Mouse (Mus musculus) testis, adult 2 months (tissue): Measurements from ENCODE around the gene Fpr-rs4.

Source experiments
- CTCF ChIP-seq: fragments of 200-500 bp; IDR thresholded peaks from 2 replicates; pipeline ENCODE4 v1.5.1; 2012; ENCODE audit warnings: low read depth, mild to moderate bottlenecking, inconsistent platforms, low read length, moderate library complexity; ENCODE audit not compliant: control insufficient read depth, insufficient read depth, insufficient replicate concordance
- POLR2A ChIP-seq: fragments of 200-500 bp; IDR thresholded peaks from 2 replicates; pipeline ENCODE4 v1.6.1; 2012; ENCODE audit warnings: low read depth, mild to moderate bottlenecking, inconsistent platforms, low read length, moderate library complexity; ENCODE audit not compliant: control insufficient read depth

- no peak for TF ChIP-seq CTCF
- TF ChIP-seq POLR2A, result no peak
These were observed 16.8 kb upstream of the Fpr-rs4 start for GRCm38 (mm10) chr17:18004752-18005151.
